Mouse (Mus musculus): ENCODE results near the gene Cirbp.
"Not testable (repeated sequence)": the region's sequence is repeated elsewhere in the genome, so short reads cannot be mapped to it uniquely, and the experiment has no call there.

Gene Cirbp

GRCm38 (mm10) chr10:80179068-80180051 lies 13.6 kb downstream of the Cirbp start, which contains the start of gene Efna2:
Efna2 (plus strand) TSS chr10:80179482.
- no peak for DNase-seq (ENCODE audit: low read depth)

GRCm38 (mm10) chr10:80180288-80180687 lies 14.5 kb downstream of the Cirbp start:
- no peak for DNase-seq (ENCODE audit: low read depth)

- DNase-seq (ENCODE audit: low read depth): no peak
Observed at GRCm38 (mm10) chr10:80180823-80181222, 15.0 kb downstream of the Cirbp start.

GRCm38 (mm10) chr10:80182547-80182946 lies 16.8 kb downstream of the Cirbp start:
- DNase-seq (ENCODE audit: low read depth): no peak

GRCm38 (mm10) chr10:80186649-80187048 lies 20.9 kb downstream of the Cirbp start:
- DNase-seq (ENCODE audit: low read depth): no peak

GRCm38 (mm10) chr10:80187739-80188138 lies 22.0 kb downstream of the Cirbp start:
- no peak for DNase-seq (ENCODE audit: low read depth)

- DNase-seq (ENCODE audit: low read depth): no peak
Observed at GRCm38 (mm10) chr10:80188453-80189024, 22.8 kb downstream of the Cirbp start.

GRCm38 (mm10) chr10:80189999-80190398 lies 24.2 kb downstream of the Cirbp start:
- DNase-seq (ENCODE audit: low read depth): no peak

GRCm38 (mm10) chr10:80190491-80191051 lies 24.8 kb downstream of the Cirbp start:
- no peak for DNase-seq (ENCODE audit: low read depth)

- DNase-seq (ENCODE audit: low read depth): no peak
Observed at GRCm38 (mm10) chr10:80193976-80194375, 28.2 kb downstream of the Cirbp start.

- no peak for DNase-seq (ENCODE audit: low read depth)
Observed at GRCm38 (mm10) chr10:80194441-80194840, 28.7 kb downstream of the Cirbp start.

- DNase-seq (ENCODE audit: low read depth): no peak
Observed at GRCm38 (mm10) chr10:80196167-80196566, 30.4 kb downstream of the Cirbp start.

- no peak for DNase-seq (ENCODE audit: low read depth)
Observed at GRCm38 (mm10) chr10:80196778-80197581, 31.2 kb downstream of the Cirbp start.

GRCm38 (mm10) chr10:80199440-80200008 lies 33.7 kb downstream of the Cirbp start:
- DNase-seq (ENCODE audit: low read depth): peak; percentile 36

- DNase-seq (ENCODE audit: low read depth): no peak
Observed at GRCm38 (mm10) chr10:80200485-80200884, 34.7 kb downstream of the Cirbp start.

GRCm38 (mm10) chr10:80204055-80204454 lies 38.3 kb downstream of the Cirbp start:
- no peak for DNase-seq (ENCODE audit: low read depth)

- DNase-seq (ENCODE audit: low read depth): no peak
Observed at GRCm38 (mm10) chr10:80207201-80207600, 41.4 kb downstream of the Cirbp start.

- no peak for DNase-seq (ENCODE audit: low read depth)
Observed at GRCm38 (mm10) chr10:80207676-80208075, 41.9 kb downstream of the Cirbp start.

GRCm38 (mm10) chr10:80208248-80208647 lies 42.5 kb downstream of the Cirbp start:
- no peak for DNase-seq (ENCODE audit: low read depth)

- no peak for DNase-seq (ENCODE audit: low read depth)
Observed at GRCm38 (mm10) chr10:80208841-80209371, 43.1 kb downstream of the Cirbp start.

- DNase-seq (ENCODE audit: low read depth): not testable (repeated sequence)
Observed at GRCm38 (mm10) chr10:80211547-80212103, 45.8 kb downstream of the Cirbp start.

All from fibroblast of lung, adult 2 months (primary cell).